Mouse (Mus musculus) forelimb bud, embryonic 11.5 days (tissue): ENCODE measurements at regions not wholly inside any gene's neighbourhood (a gene's known extent, or its start where the extent isn't known, plus 50 kb on each side); places are given as distances from the start of the nearest gene placed in this dataset.

Experiments used
- DNase-seq: peaks from one replicate; pipeline ENCODE4 v3.0.0-alpha.2; 2012; ENCODE audit warnings: low read depth, low spot score

DNA sequence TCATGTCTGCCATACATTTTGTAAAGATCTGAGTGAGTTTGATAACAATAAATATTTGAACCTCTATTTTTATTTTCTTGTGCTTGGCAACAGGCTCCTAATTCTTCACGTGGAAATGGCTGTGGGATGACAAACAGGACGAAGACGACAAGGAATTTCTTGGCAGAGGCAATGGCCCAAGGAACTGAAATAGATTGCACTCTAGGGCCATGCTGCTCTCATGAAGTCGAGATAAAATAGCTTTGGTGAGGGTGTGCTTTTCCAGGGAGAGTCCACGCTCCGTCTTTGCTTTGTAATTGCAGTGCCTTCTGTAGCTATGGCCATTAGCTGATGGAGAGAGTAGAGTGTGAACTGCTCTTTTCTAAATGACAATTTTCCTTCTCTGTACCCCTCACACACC lies 50.9 kb upstream of the 1810046K07Rik start:
- DNase-seq, result no peak

DNA sequence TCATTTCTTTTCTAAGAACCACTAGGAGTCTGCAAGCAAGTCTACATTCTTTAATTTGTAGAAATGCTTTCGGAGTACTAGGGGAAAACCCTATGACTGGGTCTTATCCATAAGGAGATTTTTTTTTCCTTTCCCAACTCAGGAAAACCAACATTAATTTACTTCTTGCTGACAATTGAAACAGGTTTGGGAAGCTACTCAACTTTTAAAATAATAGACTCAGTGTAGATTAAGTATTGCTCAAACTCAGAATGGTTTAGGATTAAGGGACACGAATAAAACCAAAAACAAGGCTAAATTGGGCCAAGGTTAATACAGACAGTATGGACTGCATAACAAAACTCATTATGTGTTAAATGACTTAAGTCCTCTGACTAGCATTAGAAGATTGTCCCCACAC lies 65.2 kb upstream of the 1810046K07Rik start:
- no peak for DNase-seq

DNA sequence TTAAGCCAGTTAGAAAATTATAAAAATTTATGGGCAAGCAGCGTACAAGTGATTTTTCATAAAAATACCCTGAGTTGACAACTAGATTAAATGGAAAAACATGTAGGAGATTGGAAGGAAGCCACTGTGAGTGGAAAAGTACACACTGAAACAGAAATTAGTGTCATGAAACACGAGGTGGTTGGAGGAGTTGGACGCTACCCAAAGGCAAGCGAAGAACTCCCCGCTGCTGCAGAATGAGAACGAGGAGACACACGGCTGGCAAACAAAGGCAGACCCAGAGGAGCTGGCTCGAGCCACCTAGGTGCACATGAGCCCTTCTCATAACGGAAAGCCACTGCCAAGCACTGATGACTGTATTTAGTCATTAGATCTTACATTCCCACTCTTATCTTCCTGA lies 65.7 kb upstream of the 1810046K07Rik start:
- no peak for DNase-seq

DNA sequence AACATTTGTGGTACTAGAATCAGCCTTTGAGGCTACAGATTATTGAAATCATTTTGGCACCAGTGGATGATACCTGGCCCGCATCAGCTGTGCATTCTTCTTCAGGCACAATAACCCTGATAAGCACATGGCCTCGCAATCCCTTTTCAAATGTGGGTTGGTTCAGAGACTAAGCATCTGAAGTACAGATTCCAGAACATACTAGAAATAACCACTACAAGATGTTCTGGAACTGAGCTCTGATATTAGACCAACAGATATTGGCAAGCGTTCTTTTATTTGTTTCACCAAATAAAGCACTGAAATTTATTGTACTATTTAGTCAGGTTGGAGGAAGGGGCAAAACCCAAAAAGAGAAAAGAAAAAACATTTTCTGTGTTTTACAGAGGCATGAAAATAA lies 68.1 kb upstream of the 1810046K07Rik start:
- DNase-seq, result no peak

- DNase-seq, result peak; percentile 30
Measured at GRCm38 (mm10) chr9:51397589-51398220, 69.0 kb upstream of the 1810046K07Rik start.

GRCm38 (mm10) chr9:51398886-51399285 lies 70.2 kb upstream of the 1810046K07Rik start:
- DNase-seq, result no peak

DNA sequence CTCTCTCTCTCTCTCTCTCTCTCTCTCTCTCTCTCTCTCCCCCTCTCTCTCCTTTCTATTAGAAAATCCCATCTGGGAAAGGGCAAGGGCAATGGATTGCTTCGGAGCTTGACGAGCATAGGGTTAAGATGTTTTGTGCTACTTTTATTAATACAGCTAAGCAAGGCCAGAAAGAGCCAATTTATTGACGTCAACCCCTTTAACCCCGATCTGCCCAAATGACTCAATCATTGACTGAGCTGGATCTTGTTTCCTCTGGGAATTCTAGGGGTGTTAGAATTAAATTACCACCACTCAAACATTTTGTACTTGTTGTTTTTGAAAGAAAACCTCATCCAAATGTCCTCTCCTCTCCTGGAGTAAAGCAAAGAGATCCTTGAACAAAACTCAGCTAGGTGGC lies 70.6 kb upstream of the 1810046K07Rik start:
- DNase-seq, result no peak

- DNase-seq, result no peak
Measured at GRCm38 (mm10) chr9:51401779-51402178, 73.1 kb upstream of the 1810046K07Rik start.

- DNase-seq, result no peak
Measured at GRCm38 (mm10) chr9:51407978-51408377, 79.3 kb upstream of the 1810046K07Rik start.

DNA sequence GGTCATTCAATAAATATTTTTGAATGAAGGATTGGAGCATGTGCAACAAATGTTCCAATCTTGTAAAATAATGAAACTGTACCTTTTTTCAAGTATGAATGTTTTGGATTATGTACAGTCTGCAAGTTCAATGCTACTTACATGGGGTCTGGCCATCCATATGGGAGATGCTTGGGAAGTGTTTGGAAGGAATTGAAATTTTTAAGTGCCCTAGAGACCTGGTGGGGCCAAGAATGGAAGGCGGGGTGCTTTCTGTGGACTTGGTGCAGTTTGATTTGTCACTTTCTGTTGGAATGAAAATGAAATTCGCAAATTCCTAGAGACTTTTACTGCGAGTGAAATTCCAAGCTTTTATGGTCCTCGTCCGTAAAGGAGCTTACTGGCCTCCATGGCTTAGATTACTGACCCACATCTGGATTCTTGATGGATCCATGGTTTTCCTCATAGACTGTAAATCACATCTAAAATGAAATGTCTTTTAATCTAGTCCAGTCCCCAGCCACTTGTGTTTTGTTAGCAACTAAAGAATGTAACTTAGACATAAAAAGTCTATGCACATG lies 90.3 kb upstream of the 1810046K07Rik start:
- DNase-seq, result peak; percentile 24

DNA sequence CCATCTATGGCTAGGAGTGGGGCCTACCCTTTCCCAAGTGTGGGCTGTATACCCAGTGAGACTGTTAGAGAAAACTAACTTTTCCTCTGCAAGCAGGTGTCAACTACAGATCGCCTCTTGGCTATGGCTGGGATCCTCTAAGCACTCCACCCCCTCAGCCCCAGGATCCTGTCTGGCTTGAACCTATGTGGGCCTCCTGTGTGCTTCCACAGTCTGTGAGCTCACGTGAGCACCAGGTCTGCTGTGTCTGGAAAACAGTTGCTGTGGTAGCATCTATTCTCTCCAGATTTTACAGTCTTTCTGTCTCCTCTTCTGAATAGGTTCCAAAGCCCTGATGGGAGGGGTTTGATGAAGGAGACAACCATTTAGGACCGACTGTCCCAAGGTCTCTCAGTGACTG lies 93.8 kb upstream of the 1810046K07Rik start:
- DNase-seq, result no peak

DNA sequence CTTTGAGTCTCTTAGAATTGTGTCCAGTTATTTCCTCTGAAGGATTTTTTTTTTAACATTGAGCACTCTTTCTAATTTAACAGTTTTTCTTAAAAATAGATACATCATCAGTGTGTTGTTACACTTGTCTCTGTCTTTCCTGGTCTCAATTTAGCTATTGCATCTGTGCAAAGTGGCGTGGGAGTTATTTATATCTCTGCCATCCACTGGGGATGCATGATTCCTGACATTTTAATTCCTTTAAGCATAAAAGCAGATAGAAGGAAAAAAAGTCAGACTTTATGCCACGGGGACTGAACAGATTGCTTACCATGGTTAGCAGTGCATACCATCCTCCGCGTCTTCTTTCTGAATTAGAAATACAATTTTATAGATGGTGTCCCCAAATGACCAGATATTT lies 94.6 kb upstream of the 1810046K07Rik start:
- DNase-seq, result no peak

DNA sequence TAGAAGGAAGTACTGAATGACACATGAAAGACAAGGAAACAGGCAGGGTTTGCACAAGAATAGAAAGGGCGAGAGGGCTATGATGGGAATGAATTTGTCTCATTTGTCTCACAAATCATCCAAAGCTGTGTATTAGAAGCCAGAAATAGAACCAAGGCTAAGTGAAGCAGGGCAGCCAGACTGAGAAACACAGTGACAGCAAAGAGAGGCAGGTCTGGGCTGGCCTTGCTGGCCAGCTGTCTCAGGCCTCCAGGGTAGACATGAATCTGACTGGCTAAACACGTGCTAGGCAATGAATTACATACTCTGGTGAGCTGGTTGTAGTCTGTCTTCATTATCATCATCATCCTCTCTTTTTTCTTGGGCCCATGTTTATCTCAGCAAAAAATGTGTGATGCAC lies 101.7 kb upstream of the 1810046K07Rik start:
- DNase-seq, result no peak

GRCm38 (mm10) chr9:51437130-51437529 lies 108.4 kb upstream of the 1810046K07Rik start:
- no peak for DNase-seq

- no peak for DNase-seq
Measured at GRCm38 (mm10) chr9:51441773-51442381, 113.2 kb upstream of the 1810046K07Rik start.

- DNase-seq, result no peak
Measured at GRCm38 (mm10) chr9:51455690-51456089, 127.0 kb upstream of the 1810046K07Rik start.

GRCm38 (mm10) chr9:51462463-51463024 lies 133.8 kb upstream of the 1810046K07Rik start:
- no peak for DNase-seq

- no peak for DNase-seq
Measured at GRCm38 (mm10) chr9:51470031-51470430, 141.3 kb upstream of the 1810046K07Rik start.

DNA sequence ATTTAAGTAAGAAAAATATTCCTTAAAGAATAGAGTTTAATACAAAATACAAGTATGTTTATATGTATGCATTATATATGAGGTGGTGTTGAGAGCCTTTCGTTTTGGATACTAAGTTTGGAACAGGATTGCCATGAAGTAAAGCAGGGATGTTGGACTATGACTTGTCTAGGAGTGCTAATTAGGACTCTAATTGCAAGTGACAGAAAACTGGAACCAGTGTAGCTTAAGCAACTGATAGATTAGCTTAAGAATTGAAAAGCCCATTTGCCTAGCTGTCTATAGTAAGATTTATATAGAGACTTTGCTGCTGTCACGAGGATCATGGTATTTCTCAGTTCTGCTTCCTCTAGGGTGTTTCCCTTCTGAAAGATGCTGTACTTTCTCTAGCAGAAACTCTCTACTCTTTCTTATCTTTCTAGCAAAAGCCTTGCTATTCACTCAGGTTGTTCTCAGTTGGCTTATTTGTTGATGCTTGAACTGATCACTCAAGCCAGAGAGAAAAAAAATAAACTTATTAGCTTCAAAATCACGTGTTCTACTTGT lies 147.9 kb upstream of the 1810046K07Rik start:
- DNase-seq, result no peak

GRCm38 (mm10) chr9:51487840-51488239 lies 159.1 kb upstream of the 1810046K07Rik start:
- no peak for DNase-seq

DNA sequence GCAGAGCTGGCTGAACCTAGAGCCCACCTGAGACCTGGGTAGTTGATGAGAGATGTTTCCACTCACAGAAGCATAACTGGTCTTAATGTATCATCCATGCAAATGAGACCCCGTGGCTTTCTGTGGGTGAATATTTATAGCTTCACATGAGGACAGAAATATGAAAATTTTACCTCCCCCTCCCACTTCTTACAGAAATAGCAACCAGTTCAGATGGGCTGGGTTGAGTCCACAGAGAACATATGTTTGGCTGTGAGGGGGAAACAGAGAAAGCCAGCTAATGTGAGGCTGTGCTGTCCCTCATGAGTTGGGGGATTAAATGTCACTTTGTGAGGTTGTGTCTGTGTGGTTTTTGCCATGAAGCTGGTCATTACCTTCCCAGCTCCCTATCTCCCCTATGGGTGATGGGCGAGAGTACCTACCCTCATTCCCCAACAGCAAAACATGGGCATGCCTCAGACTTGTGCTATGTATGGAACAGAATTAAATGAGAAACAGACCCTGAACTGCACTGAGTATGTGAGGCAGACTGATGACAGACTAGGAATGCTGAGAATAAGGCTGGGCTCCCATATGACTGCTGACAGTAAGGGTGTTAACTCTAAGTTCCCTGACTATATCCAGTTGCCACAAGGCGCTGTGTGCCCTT lies 178.7 kb upstream of the 1810046K07Rik start:
- DNase-seq, result peak; percentile 3

- no peak for DNase-seq
Measured at GRCm38 (mm10) chr9:51517643-51518042, 188.9 kb upstream of the 1810046K07Rik start.
